Mouse (Mus musculus): Measurements from ENCODE around the gene Serpina3c. TPM values are rescaled to one million over a fixed set of nuclear protein-coding genes. Genes with fewer than 3 reads are reported as not detected.

The Serpina3c gene
- polyA plus RNA-seq, 1 experiment from 2014 or later: not detected

DNA sequence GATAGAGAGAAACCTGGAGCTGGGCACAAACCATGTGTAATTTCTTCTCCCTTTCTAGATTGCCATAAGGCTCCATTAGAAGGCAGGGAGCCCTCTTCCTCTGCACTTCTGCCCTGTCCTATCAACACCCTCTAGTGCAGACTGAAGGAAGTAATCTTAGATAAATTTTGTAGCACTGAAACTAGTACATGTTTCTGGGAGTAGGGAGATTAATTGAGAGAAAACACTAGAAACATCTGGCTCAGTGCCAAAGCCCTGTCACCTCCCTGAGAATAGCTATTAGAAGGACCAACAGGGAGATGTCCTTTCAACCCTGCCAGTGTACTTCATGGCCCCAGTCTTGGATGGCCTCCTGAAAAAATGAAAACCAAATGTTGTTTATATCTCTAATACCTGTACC is 24.9 kb upstream of the Serpina3c start:
- Histone ChIP-seq H3K4me2 (replicated peaks; ENCODE audit: low read depth) (no peak overlapping the region), H3K27me3 (ENCODE audit: control insufficient read depth, insufficient read depth, low read length) (no peaks in the 10 kb centered on the region), H3K36me3 (ENCODE audit: control insufficient read depth, insufficient read depth, low read length) (no peaks in the 10 kb centered on the region), H3K9ac (ENCODE audit: low read length) (no peak overlapping the region), H3K4me1 (replicated peaks; ENCODE audit: control insufficient read depth, insufficient read depth) (no peaks in the 10 kb centered on the region), H3K27ac (replicated peaks) (no peak overlapping the region), H3K9me3 (ENCODE audit: control insufficient read depth, low read length) (no peaks in the 10 kb centered on the region), H3K4me3 (ENCODE audit: low read depth, low read length) (no peak overlapping the region)
- no peak for ATAC-seq (ENCODE audit: low FRiP score, low TSS enrichment)
- no peak for DNase-seq (ENCODE audit: low spot score)
- TF ChIP-seq CTCF (IDR thresholded peaks at IDR 0.05; ENCODE audit: low read depth) (no peak), EP300 (optimal IDR thresholded peaks at IDR 0.05) (no peak)

- H3K4me3 ChIP-seq (ENCODE audit: low read depth, low read length): no peak overlapping the region
- no peak overlapping the region for H3K27ac ChIP-seq (replicated peaks)
- no peak overlapping the region for H3K9ac ChIP-seq (ENCODE audit: low read length)
- ATAC-seq (ENCODE audit: low FRiP score, low TSS enrichment) (no peak), DNase-seq (ENCODE audit: low spot score) (no peak)
- no peaks in the 10 kb centered on the region for H3K27me3 ChIP-seq (ENCODE audit: control insufficient read depth, insufficient read depth, low read length)
- H3K9me3 ChIP-seq (ENCODE audit: control insufficient read depth, low read length): no peaks in the 10 kb centered on the region
- H3K36me3 ChIP-seq (ENCODE audit: control insufficient read depth, insufficient read depth, low read length): no peaks in the 10 kb centered on the region
- H3K4me1 ChIP-seq (replicated peaks; ENCODE audit: control insufficient read depth, insufficient read depth): no peaks in the 10 kb centered on the region
- TF ChIP-seq EP300 (optimal IDR thresholded peaks at IDR 0.05): no peak
- no peak for TF ChIP-seq CTCF (IDR thresholded peaks at IDR 0.05; ENCODE audit: low read depth)
- 79% methylated on average over 3 of the region's 3 CpGs for WGBS
- H3K4me2 ChIP-seq (replicated peaks; ENCODE audit: low read depth): no peak overlapping the region
These were observed 22.0 kb upstream of the Serpina3c start for GRCm38 (mm10) chr12:104175636-104176035.

GRCm38 (mm10) chr12:104174747-104175146 is 21.1 kb upstream of the Serpina3c start:
- TF ChIP-seq CTCF (IDR thresholded peaks at IDR 0.05; ENCODE audit: low read depth): no peak
- TF ChIP-seq EP300 (optimal IDR thresholded peaks at IDR 0.05): no peak
- H3K4me1 ChIP-seq (replicated peaks; ENCODE audit: control insufficient read depth, insufficient read depth): no peaks in the 10 kb centered on the region
- WGBS: 45% methylated on average over 3 of the region's 3 CpGs
- no peaks in the 10 kb centered on the region for H3K27me3 ChIP-seq (ENCODE audit: control insufficient read depth, insufficient read depth, low read length)
- ATAC-seq (ENCODE audit: low FRiP score, low TSS enrichment): no peak
- H3K9me3 ChIP-seq (ENCODE audit: control insufficient read depth, low read length): no peaks in the 10 kb centered on the region
- H3K27ac ChIP-seq (replicated peaks): no peak overlapping the region
- no peak overlapping the region for H3K4me2 ChIP-seq (replicated peaks; ENCODE audit: low read depth)
- no peak for DNase-seq (ENCODE audit: low spot score)
- H3K9ac ChIP-seq (ENCODE audit: low read length): no peak overlapping the region
- no peak overlapping the region for H3K4me3 ChIP-seq (ENCODE audit: low read depth, low read length)
- H3K36me3 ChIP-seq (ENCODE audit: control insufficient read depth, insufficient read depth, low read length): no peaks in the 10 kb centered on the region

DNA sequence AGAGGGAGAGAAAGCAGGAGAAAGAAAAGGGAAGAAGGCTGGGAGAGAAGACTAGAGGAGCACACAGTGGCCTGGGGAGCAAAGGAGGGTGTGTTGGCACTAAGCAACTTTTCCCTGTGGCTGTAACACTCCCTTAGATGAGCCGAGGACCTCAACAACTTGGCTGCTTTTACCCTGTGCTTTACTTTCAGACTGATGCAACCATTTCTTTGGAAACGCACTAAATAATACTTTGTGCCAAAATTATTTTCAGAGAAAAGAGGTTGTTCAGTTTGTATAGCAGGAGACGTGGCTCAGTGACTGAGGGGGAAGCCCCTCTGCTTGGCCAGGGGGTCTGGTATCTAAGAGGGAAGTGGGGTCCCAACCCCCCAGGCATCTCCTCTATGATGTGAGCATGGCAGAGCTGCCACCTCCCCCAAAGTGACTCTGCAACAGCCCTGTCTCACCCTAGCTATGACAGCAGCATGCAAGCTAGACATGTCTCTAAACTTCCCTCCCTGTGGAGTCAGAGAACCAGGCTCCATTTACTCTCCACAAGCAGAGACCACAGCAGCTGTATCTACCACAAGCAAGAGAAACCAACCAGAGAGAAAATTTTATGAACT is 527 bp downstream of the Serpina3c start:
- Histone ChIP-seq H3K4me3 (ENCODE audit: low read depth, low read length) (no peak overlapping the region), H3K9ac (ENCODE audit: low read length) (no peak overlapping the region), H3K36me3 (ENCODE audit: control insufficient read depth, insufficient read depth, low read length) (no peaks in the 10 kb centered on the region), H3K27ac (replicated peaks) (no peak overlapping the region), H3K4me1 (replicated peaks; ENCODE audit: control insufficient read depth, insufficient read depth) (no peaks in the 10 kb centered on the region), H3K4me2 (replicated peaks; ENCODE audit: low read depth) (no peak overlapping the region), H3K27me3 (ENCODE audit: control insufficient read depth, insufficient read depth, low read length) (no peaks in the 10 kb centered on the region), H3K9me3 (ENCODE audit: control insufficient read depth, low read length) (no peaks in the 10 kb centered on the region)
- no peak for DNase-seq (ENCODE audit: low spot score)
- TF ChIP-seq EP300 (optimal IDR thresholded peaks at IDR 0.05) (no peak), CTCF (IDR thresholded peaks at IDR 0.05; ENCODE audit: low read depth) (no peak)
- 61% methylated on average over 3 of the region's 3 CpGs for WGBS
- no peak for ATAC-seq (ENCODE audit: low FRiP score, low TSS enrichment)

GRCm38 (mm10) chr12:104151989-104152388 is 1.7 kb downstream of the Serpina3c start:
- Histone ChIP-seq H3K27me3 (ENCODE audit: control insufficient read depth, insufficient read depth, low read length) (no peaks in the 10 kb centered on the region), H3K9ac (ENCODE audit: low read length) (no peak overlapping the region), H3K36me3 (ENCODE audit: control insufficient read depth, insufficient read depth, low read length) (no peaks in the 10 kb centered on the region), H3K9me3 (ENCODE audit: control insufficient read depth, low read length) (no peaks in the 10 kb centered on the region), H3K4me3 (ENCODE audit: low read depth, low read length) (no peak overlapping the region), H3K27ac (replicated peaks) (no peak overlapping the region), H3K4me2 (replicated peaks; ENCODE audit: low read depth) (no peak overlapping the region), H3K4me1 (replicated peaks; ENCODE audit: control insufficient read depth, insufficient read depth) (no peaks in the 10 kb centered on the region)
- no peak for DNase-seq (ENCODE audit: low spot score)
- TF ChIP-seq CTCF (IDR thresholded peaks at IDR 0.05; ENCODE audit: low read depth): no peak
- TF ChIP-seq EP300 (optimal IDR thresholded peaks at IDR 0.05): no peak
- no peak for ATAC-seq (ENCODE audit: low FRiP score, low TSS enrichment)
- WGBS: 72% methylated on average over 2 of the region's 2 CpGs

DNA sequence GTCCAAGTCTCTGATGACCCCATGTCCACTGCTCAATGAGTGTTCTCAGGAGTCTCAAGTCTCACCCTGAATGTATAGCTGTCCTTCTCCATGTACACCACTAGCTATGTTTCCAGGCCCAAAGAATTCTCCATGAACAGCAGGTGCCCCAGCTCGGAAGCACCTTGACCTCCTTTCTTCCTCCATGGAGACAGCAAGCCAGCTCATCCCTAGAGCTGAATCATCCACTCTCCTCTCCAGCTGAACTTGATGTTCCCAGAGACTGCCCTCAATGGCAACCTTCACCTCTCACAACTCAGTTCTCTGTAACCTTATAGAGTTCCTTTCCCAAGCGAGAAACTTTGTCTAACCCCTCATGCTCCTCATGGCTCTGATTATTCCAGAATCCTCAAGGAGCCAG is 8.1 kb downstream of the Serpina3c start:
- H3K9ac ChIP-seq (ENCODE audit: low read length): no peak overlapping the region
- H3K9me3 ChIP-seq (ENCODE audit: control insufficient read depth, low read length): no peaks in the 10 kb centered on the region
- no peak overlapping the region for H3K4me3 ChIP-seq (ENCODE audit: low read depth, low read length)
- 80% methylated on average over 2 of the region's 2 CpGs for WGBS
- DNase-seq (ENCODE audit: low spot score) (no peak), ATAC-seq (ENCODE audit: low FRiP score, low TSS enrichment) (no peak)
- no peaks in the 10 kb centered on the region for H3K4me1 ChIP-seq (replicated peaks; ENCODE audit: control insufficient read depth, insufficient read depth)
- no peak overlapping the region for H3K4me2 ChIP-seq (replicated peaks; ENCODE audit: low read depth)
- no peaks in the 10 kb centered on the region for H3K36me3 ChIP-seq (ENCODE audit: control insufficient read depth, insufficient read depth, low read length)
- no peak overlapping the region for H3K27ac ChIP-seq (replicated peaks)
- no peak for TF ChIP-seq CTCF (IDR thresholded peaks at IDR 0.05; ENCODE audit: low read depth)
- no peak for TF ChIP-seq EP300 (optimal IDR thresholded peaks at IDR 0.05)
- no peaks in the 10 kb centered on the region for H3K27me3 ChIP-seq (ENCODE audit: control insufficient read depth, insufficient read depth, low read length)

Data from stomach, postnatal 0 days (tissue).